Mouse (Mus musculus) limb, embryonic 12.5 days (tissue): ENCODE measurements around the gene Runx2. TPM values are rescaled to one million over a fixed set of nuclear protein-coding genes. Genes with fewer than 3 reads are reported as not detected.

Experiments used
- ATAC-seq: fragments of 200-750 bp; cut with Nextera tagmentation; 2 replicates; pipeline ENCODE4 v1.8.0; 2017; ENCODE audit warnings: low read depth, moderate TSS enrichment; ENCODE audit not compliant: insufficient number of reproducible peaks, insufficient read depth, low FRiP score, low TSS enrichment
- H3K27ac ChIP-seq: fragments of 300-500 bp; sonication (generic); 2 replicates; pipeline ENCODE4 v1.5.1; 2016; ENCODE audit warnings: mild to moderate bottlenecking, moderate library complexity
- H3K27me3 ChIP-seq: fragments of 300-500 bp; sonication (generic); 2 replicates; pipeline ENCODE4 v1.6.1; 2016; ENCODE audit warnings: mild to moderate bottlenecking, moderate library complexity
- H3K36me3 ChIP-seq: fragments of 300-500 bp; sonication (generic); 2 replicates; pipeline ENCODE4 v1.6.1; 2016; ENCODE audit warnings: mild to moderate bottlenecking, moderate library complexity
- H3K4me1 ChIP-seq: fragments of 300-500 bp; sonication (generic); replicated peaks from 2 replicates; pipeline ENCODE4 v1.6.1; 2016
- H3K4me2 ChIP-seq: fragments of 300-500 bp; sonication (generic); 2 replicates; pipeline ENCODE4 v1.6.1; 2016; ENCODE audit warnings: mild to moderate bottlenecking, moderate library complexity
- H3K4me3 ChIP-seq: fragments of 300-500 bp; sonication (generic); replicated peaks from 2 replicates; pipeline ENCODE4 v1.5.1; 2016; ENCODE audit warnings: mild to moderate bottlenecking
- H3K9ac ChIP-seq: fragments of 300-500 bp; sonication (generic); replicated peaks from 2 replicates; pipeline ENCODE4 v1.6.1; 2016; ENCODE audit warnings: mild to moderate bottlenecking, moderate library complexity
- H3K9me3 ChIP-seq: fragments of 300-500 bp; sonication (generic); 2 replicates; pipeline ENCODE4 v1.6.1; 2016; ENCODE audit warnings: mild to moderate bottlenecking, moderate library complexity
- WGBS: fragments of 180-500 bp; shearing (Covaris S2); methylation state at CpG from one replicate; pipeline ENCODE4 v1.1.7; 2016; 5-methylcytosine and 5-hydroxymethylcytosine counted together
- polyA plus RNA-seq: library from polyadenylated mRNA; unstranded; fragments of >200 nt; fragmentation: Nextera tagmentation; extraction: Ambion mirVana; gene quantifications from 2 replicates; pipeline ENCODE4 v1.2.1, GENCODE M21; 2016

Gene Runx2
- polyA plus RNA-seq, 1 experiment from 2014 or later = 8.3 TPM

- no peak overlapping the region for H3K4me3 ChIP-seq
- H3K4me1 ChIP-seq = peaks cover 14% of the 10 kb centered on the region; the same call in 1 of the 2 replicates
- peaks cover 8% of the 10 kb centered on the region; the same call in 1 of the 2 replicates for H3K27me3 ChIP-seq
- H3K27ac ChIP-seq = no peak overlapping the region
- H3K36me3 ChIP-seq = no peaks in the 10 kb centered on the region
- WGBS = 76% methylated on average over 11 of the region's 11 CpGs
- H3K4me2 ChIP-seq = no peak overlapping the region
- H3K9ac ChIP-seq = no peak overlapping the region
- no peak for ATAC-seq
- peaks cover 8% of the 10 kb centered on the region; the same call in 1 of the 2 replicates for H3K9me3 ChIP-seq
Measured at GRCm38 (mm10) chr17:44500306-44500899, 314.2 kb downstream of the Runx2 start.

GRCm38 (mm10) chr17:44490164-44490794 lies 324.3 kb downstream of the Runx2 start:
- Histone ChIP-seq H3K27me3 (no peaks in the 10 kb centered on the region), H3K36me3 (no peaks in the 10 kb centered on the region), H3K27ac (no peak overlapping the region), H3K4me3 (no peak overlapping the region), H3K4me1 (0 out of 2 replicates have a peak, but pooled peaks cover 8% of the 10 kb centered on the region), H3K4me2 (no peak overlapping the region), H3K9me3 (no peaks in the 10 kb centered on the region), H3K9ac (no peak overlapping the region)
- 48% methylated on average over 11 of the region's 11 CpGs for WGBS
- ATAC-seq = no peak

GRCm38 (mm10) chr17:44489346-44489745 lies 325.3 kb downstream of the Runx2 start:
- ATAC-seq = no peak
- H3K9ac ChIP-seq = no peak overlapping the region
- no peak overlapping the region for H3K4me3 ChIP-seq
- no peaks in the 10 kb centered on the region for H3K36me3 ChIP-seq
- H3K27ac ChIP-seq = no peak overlapping the region
- no peaks in the 10 kb centered on the region for H3K27me3 ChIP-seq
- H3K4me1 ChIP-seq = 0 out of 2 replicates have a peak, but pooled peaks cover 8% of the 10 kb centered on the region
- H3K4me2 ChIP-seq = no peak overlapping the region
- 85% methylated on average over 6 of the region's 6 CpGs for WGBS
- H3K9me3 ChIP-seq = no peaks in the 10 kb centered on the region

- Histone ChIP-seq H3K9me3 (no peaks in the 10 kb centered on the region), H3K4me2 (no peak overlapping the region), H3K4me1 (0 out of 2 replicates have a peak, but pooled peaks cover 8% of the 10 kb centered on the region), H3K4me3 (no peak overlapping the region), H3K9ac (no peak overlapping the region), H3K27ac (no peak overlapping the region), H3K36me3 (no peaks in the 10 kb centered on the region), H3K27me3 (no peaks in the 10 kb centered on the region)
- 90% methylated on average over 10 of the region's 10 CpGs for WGBS
- ATAC-seq = no peak
Measured at GRCm38 (mm10) chr17:44487514-44488244, 326.9 kb downstream of the Runx2 start.

GRCm38 (mm10) chr17:44485337-44485736 lies 329.3 kb downstream of the Runx2 start:
- Histone ChIP-seq H3K4me3 (no peak overlapping the region), H3K4me2 (no peak overlapping the region), H3K27ac (no peak overlapping the region), H3K4me1 (0 out of 2 replicates have a peak, but pooled peaks cover 5% of the 10 kb centered on the region), H3K27me3 (0 out of 2 replicates have a peak, but pooled peaks cover under 1% of the 10 kb centered on the region), H3K36me3 (no peaks in the 10 kb centered on the region), H3K9me3 (no peaks in the 10 kb centered on the region), H3K9ac (no peak overlapping the region)
- ATAC-seq = no peak
- WGBS = 88% methylated on average over 5 of the region's 5 CpGs

GRCm38 (mm10) chr17:44479918-44480317 lies 334.7 kb downstream of the Runx2 start:
- Histone ChIP-seq H3K9me3 (no peaks in the 10 kb centered on the region), H3K27me3 (peaks cover 4% of the 10 kb centered on the region), H3K4me2 (no peak overlapping the region), H3K36me3 (no peaks in the 10 kb centered on the region), H3K9ac (no peak overlapping the region), H3K4me1 (peaks cover under 1% of the 10 kb centered on the region), H3K27ac (no peak overlapping the region), H3K4me3 (no peak overlapping the region)
- 53% methylated on average over 5 of the region's 5 CpGs for WGBS
- no peak for ATAC-seq

- Histone ChIP-seq H3K4me1 (peaks cover 5% of the 10 kb centered on the region), H3K4me3 (no peak overlapping the region), H3K27ac (no peak overlapping the region), H3K36me3 (no peaks in the 10 kb centered on the region), H3K27me3 (peaks cover 4% of the 10 kb centered on the region), H3K9ac (no peak overlapping the region), H3K4me2 (no peak overlapping the region), H3K9me3 (no peaks in the 10 kb centered on the region)
- ATAC-seq = no peak
- 77% methylated on average over 4 of the region's 4 CpGs for WGBS
Measured at GRCm38 (mm10) chr17:44479491-44479890, 335.1 kb downstream of the Runx2 start.

GRCm38 (mm10) chr17:44475910-44476309 lies 338.7 kb downstream of the Runx2 start:
- H3K4me3 ChIP-seq = no peak overlapping the region
- H3K4me2 ChIP-seq = no peak overlapping the region
- peaks cover 6% of the 10 kb centered on the region for H3K4me1 ChIP-seq
- H3K27me3 ChIP-seq = peaks cover 4% of the 10 kb centered on the region
- no peaks in the 10 kb centered on the region for H3K36me3 ChIP-seq
- no peak overlapping the region for H3K9ac ChIP-seq
- no peak for ATAC-seq
- 95% methylated on average over 8 of the region's 8 CpGs for WGBS
- no peaks in the 10 kb centered on the region for H3K9me3 ChIP-seq
- no peak overlapping the region for H3K27ac ChIP-seq

- 69% methylated on average over 3 of the region's 3 CpGs for WGBS
- no peak overlapping the region for H3K4me2 ChIP-seq
- no peak overlapping the region for H3K27ac ChIP-seq
- H3K27me3 ChIP-seq = no peaks in the 10 kb centered on the region
- H3K9ac ChIP-seq = no peak overlapping the region
- peaks cover 6% of the 10 kb centered on the region for H3K4me1 ChIP-seq
- H3K36me3 ChIP-seq = no peaks in the 10 kb centered on the region
- no peak overlapping the region for H3K4me3 ChIP-seq
- no peaks in the 10 kb centered on the region for H3K9me3 ChIP-seq
- ATAC-seq = no peak
Measured at GRCm38 (mm10) chr17:44474280-44474679, 340.3 kb downstream of the Runx2 start.

- Histone ChIP-seq H3K4me1 (peaks cover 6% of the 10 kb centered on the region), H3K4me3 (no peak overlapping the region), H3K27me3 (no peaks in the 10 kb centered on the region), H3K9me3 (no peaks in the 10 kb centered on the region), H3K4me2 (no peak overlapping the region), H3K36me3 (no peaks in the 10 kb centered on the region), H3K27ac (no peak overlapping the region), H3K9ac (no peak overlapping the region)
- no peak for ATAC-seq
- WGBS = 90% methylated on average over 7 of the region's 7 CpGs
Measured at GRCm38 (mm10) chr17:44472695-44473094, 341.9 kb downstream of the Runx2 start.

GRCm38 (mm10) chr17:44463679-44464078 lies 350.9 kb downstream of the Runx2 start:
- H3K36me3 ChIP-seq = no peaks in the 10 kb centered on the region
- no peaks in the 10 kb centered on the region for H3K9me3 ChIP-seq
- H3K4me1 ChIP-seq = no peaks in the 10 kb centered on the region
- no peak overlapping the region for H3K4me3 ChIP-seq
- ATAC-seq = no peak
- 78% methylated on average over 4 of the region's 4 CpGs for WGBS
- peaks cover 12% of the 10 kb centered on the region for H3K27me3 ChIP-seq
- H3K9ac ChIP-seq = no peak overlapping the region
- H3K27ac ChIP-seq = no peak overlapping the region
- H3K4me2 ChIP-seq = no peak overlapping the region
